Mouse (Mus musculus) cerebellum, adult 11-12 months (tissue): ENCODE measurements around the gene Zfp819.

ENCODE experiments used
- DNase-seq: peaks from one replicate; pipeline ENCODE4 v3.0.0; 2022

Gene Zfp819

DNA sequence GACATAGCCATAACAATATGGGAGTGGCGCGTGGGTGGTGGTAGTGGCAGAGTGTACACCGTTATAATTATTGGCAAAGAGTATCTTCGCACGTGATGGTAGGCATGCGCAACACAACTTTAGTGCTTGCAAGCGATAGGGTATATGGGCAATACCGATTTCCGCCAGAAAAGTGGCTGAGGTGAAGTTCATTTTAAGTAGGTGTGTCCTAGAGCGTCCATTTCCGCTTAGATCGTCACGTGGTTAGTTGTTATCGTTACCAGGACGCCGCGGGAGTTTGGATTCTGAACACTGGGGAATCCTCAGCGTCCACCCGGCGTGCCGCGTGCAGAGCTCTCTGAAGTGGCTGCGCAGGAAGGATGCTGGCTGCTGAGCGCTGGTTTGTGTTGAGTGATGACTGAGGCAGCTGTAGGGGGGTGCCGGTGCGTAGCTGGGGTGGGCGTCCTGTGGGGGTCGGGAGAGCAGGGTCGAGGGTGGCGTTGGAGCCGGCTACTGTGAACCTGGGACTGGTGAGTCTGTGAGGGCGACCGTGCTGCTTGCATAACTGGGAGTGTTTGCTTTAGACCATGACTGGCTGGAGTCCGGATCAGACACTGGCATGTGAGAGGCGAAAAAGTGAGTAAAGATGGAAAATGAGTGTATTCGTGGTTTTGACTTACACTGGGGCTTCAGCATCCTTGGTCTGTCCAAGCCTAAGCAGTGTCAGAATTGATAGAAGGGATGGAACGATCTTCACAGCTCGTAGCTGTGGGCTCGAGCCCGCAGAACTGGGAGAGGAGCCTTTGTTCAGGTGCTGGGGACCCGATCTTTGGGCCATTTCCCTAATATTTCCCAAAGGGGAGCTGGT lies at the start of gene Zfp819:
Zfp819 (plus strand) TSS at position 274 of the 847 bp plus-strand sequence.
- DNase-seq = no peak

- DNase-seq = peak; percentile 86
Observed at GRCm38 (mm10) chr7:43562006-43562633, 44.8 kb upstream of the Zfp819 start, which contains the start of gene Zfp658. Gene Zfp658, plus strand, starts transcription at chr7:43562256.

GRCm38 (mm10) chr7:43562651-43563070 lies 44.3 kb upstream of the Zfp819 start:
- DNase-seq = no peak

GRCm38 (mm10) chr7:43563300-43563699 lies 43.7 kb upstream of the Zfp819 start:
- no peak for DNase-seq

DNA sequence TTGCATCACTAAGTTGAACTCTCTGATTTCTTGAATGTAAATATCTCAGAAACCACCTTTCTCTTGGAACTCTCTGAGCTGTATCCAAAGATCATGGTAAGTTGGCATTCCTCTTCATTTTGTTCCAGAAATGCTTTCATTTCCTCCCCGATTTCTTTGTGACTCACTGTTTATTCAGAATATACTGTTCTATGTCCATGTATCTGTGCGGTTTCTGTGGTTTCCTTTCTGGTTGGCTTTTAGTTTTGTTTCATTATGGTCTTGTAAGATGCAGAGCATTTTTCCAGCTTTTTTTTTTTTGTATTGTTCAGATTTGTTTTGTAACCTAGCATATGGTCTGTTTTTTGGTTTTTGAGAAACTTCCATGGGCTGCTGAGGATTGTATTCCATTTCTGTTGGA lies 35.8 kb upstream of the Zfp819 start:
- DNase-seq = no peak

DNA sequence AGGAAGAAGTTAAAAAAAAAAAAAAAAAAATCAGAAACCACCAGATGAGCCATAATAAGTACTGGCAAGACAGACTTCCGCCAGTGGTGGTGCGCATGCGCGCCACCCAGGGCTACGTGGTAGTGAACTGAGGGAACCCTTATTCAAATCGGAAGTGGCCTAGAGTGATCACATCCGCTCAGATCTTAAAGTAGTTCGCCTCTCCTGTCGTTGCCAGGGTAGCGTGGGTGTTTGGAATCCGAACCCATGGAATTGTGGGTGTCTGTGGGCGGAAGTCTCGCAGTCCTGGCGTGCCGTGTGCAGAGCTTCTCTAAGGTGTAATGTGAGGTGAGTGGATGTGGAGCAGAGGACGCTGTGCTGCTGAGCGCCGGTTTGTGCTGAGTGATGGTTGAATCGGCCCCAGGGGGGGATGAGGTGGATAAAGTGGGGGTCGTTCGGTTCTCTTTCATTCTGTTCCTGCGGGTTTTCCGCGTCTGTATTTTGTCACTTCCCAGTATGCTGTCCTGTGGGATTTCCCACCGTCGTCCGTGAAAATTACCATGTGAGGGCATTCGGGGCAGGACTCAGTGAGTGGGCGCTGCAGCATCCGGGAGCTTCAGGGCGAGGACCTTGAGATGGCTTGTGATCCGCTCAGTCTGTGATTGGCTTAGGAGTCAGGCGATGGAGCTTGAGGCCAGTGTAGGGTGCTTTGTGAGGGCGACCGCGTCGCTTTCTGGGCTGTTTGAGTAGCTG lies 27.4 kb upstream of the Zfp819 start, which contains the start of gene Zfp719:
Zfp719 (plus strand) TSS at position 171 of the 732 bp plus-strand sequence.
- peak; percentile 96 for DNase-seq

DNA sequence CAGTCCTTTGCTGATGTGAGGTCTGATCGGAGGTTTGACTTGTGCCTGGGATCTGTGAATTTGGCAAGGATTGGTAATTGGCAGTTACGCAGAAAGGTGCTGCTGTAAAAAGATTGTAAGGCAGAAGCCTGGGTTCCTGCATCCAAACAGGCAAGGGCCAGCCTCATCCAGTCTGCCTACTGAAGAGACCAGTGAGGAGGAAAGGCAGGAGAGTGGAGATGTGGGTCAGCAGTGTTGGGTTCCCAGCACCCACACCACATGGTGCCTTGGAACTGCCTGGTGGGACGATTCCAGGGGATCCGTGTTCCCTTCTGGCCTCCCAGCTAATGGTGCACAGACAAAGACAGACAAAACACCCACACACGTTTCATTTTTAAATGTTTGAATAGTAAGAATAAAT lies 26.4 kb upstream of the Zfp819 start:
- DNase-seq = peak; percentile 51

GRCm38 (mm10) chr7:43584790-43585189 lies 22.2 kb upstream of the Zfp819 start:
- no peak for DNase-seq

GRCm38 (mm10) chr7:43601884-43602283 lies 5.1 kb upstream of the Zfp819 start:
- DNase-seq = no peak

DNA sequence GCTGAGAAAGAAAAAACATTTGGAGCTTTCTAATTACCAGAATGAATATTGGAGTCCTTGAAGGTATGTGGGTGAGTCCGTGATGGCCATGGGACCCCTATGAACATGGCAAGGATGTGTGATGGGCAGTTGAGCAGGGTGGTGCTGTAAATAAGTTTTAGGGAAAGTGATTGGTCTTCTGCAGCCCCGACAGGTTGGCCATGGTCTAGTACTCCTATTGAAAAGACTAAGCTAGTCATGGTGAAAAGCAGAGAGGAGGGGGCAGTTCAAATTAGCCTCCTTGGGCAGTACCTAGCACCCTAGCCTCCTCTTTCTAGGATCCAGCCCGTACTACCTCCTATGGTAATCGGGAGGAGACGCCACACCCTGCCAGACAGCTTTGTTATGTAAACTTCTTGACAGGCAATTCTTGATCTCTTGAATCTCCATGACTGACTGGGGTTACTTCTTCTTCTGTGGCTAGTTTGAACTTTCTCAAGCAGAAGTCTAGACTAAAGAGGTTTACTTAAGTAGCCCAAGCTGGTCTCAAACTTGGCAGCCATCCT lies 846 bp downstream of the Zfp819 start:
- no peak for DNase-seq

DNA sequence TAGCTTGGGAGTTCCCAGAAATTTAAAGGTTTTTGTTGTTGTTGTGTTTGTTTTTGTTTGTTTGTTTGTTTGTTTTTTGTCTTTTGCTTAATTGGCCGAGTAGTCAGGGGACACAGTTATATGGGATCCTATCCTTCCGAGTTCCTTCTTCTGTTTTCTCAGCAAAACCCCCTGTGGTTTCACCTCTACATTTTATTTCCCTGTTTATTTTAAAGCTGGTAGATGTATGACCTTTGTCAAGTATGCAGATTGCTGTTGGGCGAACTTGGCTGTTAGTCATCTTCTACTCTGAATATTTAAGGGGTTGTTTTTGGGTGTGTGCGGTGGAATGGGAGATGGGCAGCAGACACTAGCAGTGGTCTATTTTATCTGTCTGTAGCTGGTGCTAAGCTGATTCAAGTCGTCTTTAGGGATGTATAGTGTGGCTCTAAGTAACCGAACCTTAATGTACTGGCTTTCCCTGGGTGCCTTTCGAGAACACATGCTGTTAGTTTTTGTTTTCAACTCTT lies 1.4 kb downstream of the Zfp819 start:
- DNase-seq = no peak

DNA sequence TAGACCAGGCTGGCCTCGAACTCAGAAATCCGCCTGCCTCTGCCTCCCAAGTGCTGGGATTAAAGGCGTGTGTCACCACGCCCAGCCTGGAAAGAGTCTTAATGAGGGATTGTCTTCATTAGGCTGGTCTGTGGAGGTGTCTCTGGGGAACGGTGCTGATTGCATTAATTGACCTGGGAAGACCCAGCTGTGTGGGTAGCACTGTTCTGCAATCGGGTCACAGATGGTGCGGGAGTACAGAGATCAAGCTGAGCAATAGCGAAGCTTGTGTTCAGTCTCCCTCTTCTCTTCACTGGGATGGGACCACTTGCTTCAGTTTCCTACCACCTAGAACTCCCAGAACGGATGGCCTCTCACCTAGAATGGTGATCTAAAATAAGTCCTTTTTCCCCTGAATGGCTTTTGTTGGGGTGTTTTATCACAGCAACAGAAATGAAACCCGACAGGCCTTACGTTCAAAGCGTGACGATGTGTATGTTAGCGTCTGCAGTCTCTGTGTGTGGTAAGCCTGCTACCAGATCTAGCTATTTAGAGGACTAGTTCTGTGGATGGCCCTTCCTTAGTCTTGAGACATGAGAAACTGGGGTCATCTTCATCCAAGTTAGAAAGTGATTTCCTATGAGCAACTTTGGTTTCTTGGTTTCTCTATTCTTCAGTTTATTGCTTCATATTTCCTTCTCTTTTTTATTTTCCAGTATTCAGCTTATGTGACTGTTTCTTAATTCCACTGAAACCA lies 7.0 kb downstream of the Zfp819 start:
- DNase-seq = no peak

GRCm38 (mm10) chr7:43622927-43623326 lies 16.0 kb downstream of the Zfp819 start:
- no peak for DNase-seq

DNA sequence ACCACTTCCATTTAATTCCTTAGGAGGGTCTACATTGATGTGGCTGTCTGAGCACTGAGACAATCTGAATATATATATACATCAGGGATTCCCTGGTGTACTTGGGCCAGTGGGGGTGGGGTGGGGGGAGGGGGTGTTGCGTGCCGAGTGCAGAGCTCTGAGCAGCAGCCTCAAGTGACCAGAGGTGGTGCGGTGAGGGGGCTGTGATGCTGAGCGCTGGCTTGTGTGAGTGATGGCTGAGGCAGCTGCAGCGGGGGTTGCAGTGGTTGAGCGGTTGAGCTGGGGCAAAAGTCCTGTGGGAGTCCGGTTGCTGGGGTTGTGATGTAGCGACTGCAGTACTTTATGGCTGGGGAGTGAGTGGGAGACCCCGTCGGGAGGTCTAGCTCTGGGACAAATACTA lies 16.9 kb downstream of the Zfp819 start:
- DNase-seq = no peak

GRCm38 (mm10) chr7:43625065-43625464 lies 18.1 kb downstream of the Zfp819 start:
- no peak for DNase-seq

GRCm38 (mm10) chr7:43625794-43626422 lies 18.9 kb downstream of the Zfp819 start:
- no peak for DNase-seq

DNA sequence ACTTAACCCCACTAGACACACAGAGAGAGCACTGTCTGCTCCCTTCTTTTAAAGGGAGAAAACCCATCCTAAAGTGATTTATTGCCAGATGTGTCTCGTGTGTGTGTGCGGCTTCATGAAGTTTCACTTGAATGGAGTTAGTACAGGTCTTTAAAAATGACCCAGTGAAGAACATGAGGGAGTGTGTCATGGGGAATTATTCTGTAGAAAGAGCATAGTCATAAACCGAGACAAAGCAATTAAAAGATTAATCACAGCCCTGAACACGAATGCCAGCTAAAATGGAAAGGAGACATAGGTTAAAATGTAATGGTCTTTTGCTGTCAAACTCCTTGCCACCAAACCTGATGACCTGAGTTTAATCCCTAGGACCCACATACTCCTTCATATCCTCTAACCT lies 27.0 kb downstream of the Zfp819 start:
- DNase-seq = no peak

DNA sequence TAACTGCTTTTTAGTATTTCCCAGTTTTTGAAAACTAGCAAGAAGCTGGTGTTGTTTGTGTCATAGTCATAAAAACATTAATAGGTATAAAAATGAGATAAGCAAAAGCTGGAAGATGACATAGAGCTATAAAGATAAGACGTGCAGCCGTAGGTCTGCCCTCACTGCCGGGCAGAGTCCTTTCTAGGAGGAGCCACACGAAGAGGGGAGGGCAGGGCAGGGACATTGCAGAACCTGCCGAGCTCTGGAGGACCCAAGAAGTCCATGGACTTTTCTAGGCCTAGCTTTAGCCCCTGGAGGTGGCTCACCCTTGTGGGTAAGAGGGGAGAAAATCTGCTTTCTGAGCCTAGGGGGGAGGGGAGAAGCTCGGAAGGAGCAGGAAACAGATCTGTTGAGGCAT lies 27.5 kb downstream of the Zfp819 start, which contains the start of gene Ceacam18:
Ceacam18 (plus strand) TSS at position 208 of the 400 bp plus-strand sequence.
- no peak for DNase-seq

GRCm38 (mm10) chr7:43636194-43636593 lies 29.2 kb downstream of the Zfp819 start:
- DNase-seq = no peak

- DNase-seq = no peak
Observed at GRCm38 (mm10) chr7:43637118-43637517, 30.1 kb downstream of the Zfp819 start.

DNA sequence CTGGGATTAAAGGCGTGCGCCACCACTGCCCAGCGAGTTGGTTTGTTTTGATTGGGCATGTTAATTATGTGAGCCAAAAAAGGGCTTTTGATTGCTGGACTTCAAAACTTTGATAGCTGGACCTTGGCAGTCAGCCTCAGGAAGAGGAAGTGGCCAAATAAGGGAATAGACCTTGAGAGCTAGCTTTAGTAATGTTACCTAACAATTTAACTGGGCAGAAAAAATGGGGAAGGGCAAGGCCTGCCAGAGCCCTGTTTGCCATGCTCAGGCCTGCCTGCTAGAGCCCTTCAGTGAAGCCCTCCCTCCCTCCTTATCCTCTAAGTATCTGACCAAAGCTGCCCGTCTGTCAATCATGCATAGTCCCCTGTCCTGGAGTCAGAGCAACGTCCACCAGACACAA lies 35.6 kb downstream of the Zfp819 start:
- DNase-seq = no peak
